In the genomic region with DNA sequence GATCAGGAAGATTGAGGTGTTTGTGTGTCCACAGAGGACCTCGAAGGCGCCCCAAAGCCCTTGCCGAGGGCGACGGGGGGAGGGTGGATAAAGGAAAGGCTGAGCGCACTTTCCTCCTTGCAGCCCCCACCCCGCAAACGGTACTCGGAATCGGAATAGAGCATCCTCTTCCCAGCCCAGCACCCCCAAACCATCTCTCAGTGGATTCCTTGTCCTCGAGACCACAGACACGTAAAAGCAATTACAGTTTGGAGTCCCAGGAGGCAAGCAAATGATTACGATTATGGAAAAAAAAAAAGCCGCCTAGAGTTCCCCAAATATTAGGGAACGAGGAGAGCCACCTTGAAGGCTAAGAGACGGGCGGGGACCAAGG, we compare ENCODE assay signal across 8 mouse cellular contexts. TPM values are rescaled to one million over a fixed set of nuclear protein-coding genes. Genes with fewer than 3 reads are reported as not detected.
DNase-seq lines count a peak whose midpoint lies in the region; ATAC-seq and TF ChIP-seq lines count a peak whose summit lies in the region.

No protein-coding gene starts in this region.

- in situ Hi-C loops in ES-E14 (cut with MboI; ENCODE audit: low sequenced_read_pairs in 2 of 2, unreplicated experiment in 2 of 2): loop anchor here in 1 of 2 experiments (10.0 kb wide), 1 partner anchor 876 kb away; no protein-coding TSS in a partner anchor

- ATAC-seq in heart, embryonic 14.5 days (ENCODE audit: insufficient number of reproducible peaks, insufficient read depth, low FRiP score, low read depth): no peak
- ATAC-seq in hindbrain, embryonic 12.5 days (ENCODE audit: low FRiP score): peak; percentile 17

- WGBS in heart, embryonic 14.5 days: 0% methylated on average over 17 of the region's 17 CpGs
- 0% methylated on average over 17 of the region's 17 CpGs for WGBS in hindbrain, embryonic 12.5 days
- WGBS in midbrain, embryonic 10.5 days: under 1% methylated on average over 17 of the region's 17 CpGs

- intact Hi-C loops in heart, postnatal 36 days (cut with DNase I): loop anchor here (2.0 to 10.0 kb wide), 6 partner anchors 244 to 1026 kb away; a partner anchor contains a TSS

- H3K9me3 ChIP-seq in heart, embryonic 14.5 days (ENCODE audit: control insufficient read depth, low read length): no peaks in the 10 kb centered on the region
- H3K9me3 ChIP-seq in ES-E14 (ENCODE audit: control insufficient read depth, insufficient read depth, low read depth, low read length): no peaks in the 10 kb centered on the region
- 0 out of 2 replicates have a peak, but pooled peaks cover 3% of the 10 kb centered on the region for H3K9me3 ChIP-seq in hindbrain, embryonic 12.5 days (replicated peaks)
- 0 out of 2 replicates have a peak, but pooled peaks cover 5% of the 10 kb centered on the region for H3K9me3 ChIP-seq in midbrain, embryonic 10.5 days (replicated peaks)

- peak overlapping the region; percentile 96 to 97 for H3K27ac ChIP-seq in heart, embryonic 14.5 days (replicated peaks in 1 of 2; ENCODE audit: control insufficient read depth in 1 of 2, insufficient read depth in 1 of 2, low read depth in 2 of 2, low read length in 2 of 2)
- no peak overlapping the region for H3K27ac ChIP-seq in ES-E14 (ENCODE audit: insufficient read depth, low read depth, low read length, poor library complexity, severe bottlenecking)
- H3K27ac ChIP-seq in hindbrain, embryonic 12.5 days: peak overlapping the region; percentile 95
- H3K27ac ChIP-seq in midbrain, embryonic 10.5 days (replicated peaks): peak overlapping the region; percentile 94

- H3K36me3 ChIP-seq in heart, embryonic 14.5 days (ENCODE audit: control insufficient read depth, insufficient read depth, low read length): no peaks in the 10 kb centered on the region
- H3K36me3 ChIP-seq in ES-E14 (ENCODE audit: control insufficient read depth, insufficient read depth, low read length, poor library complexity, severe bottlenecking): no peaks in the 10 kb centered on the region
- no peaks in the 10 kb centered on the region for H3K36me3 ChIP-seq in hindbrain, embryonic 12.5 days
- no peaks in the 10 kb centered on the region for H3K36me3 ChIP-seq in midbrain, embryonic 10.5 days

- no peaks in the 10 kb centered on the region for H3K27me3 ChIP-seq in heart, embryonic 14.5 days (ENCODE audit: control insufficient read depth, insufficient read depth, low read length)
- no peaks in the 10 kb centered on the region for H3K27me3 ChIP-seq in hindbrain, embryonic 12.5 days
- peaks cover 3% of the 10 kb centered on the region; the same call in 1 of the 2 replicates for H3K27me3 ChIP-seq in midbrain, embryonic 10.5 days (ENCODE audit: low read depth, poor library complexity, severe bottlenecking)

- no peak for DNase-seq in heart, postnatal 36 days
- DNase-seq in ES-E14 (ENCODE audit: low read depth, low spot score): no peak
- no peak for DNase-seq in midbrain, embryonic 10.5 days (ENCODE audit: low spot score)
- no peak for DNase-seq in adrenal gland, adult (ENCODE audit: inconsistent age in 2 of 2, low spot score in 1 of 2)
- DNase-seq in layer of hippocampus, adult 9-10 months (ENCODE audit: low spot score): no peak
- no peak for DNase-seq in thymus, postnatal 4 days

- peak overlapping the region; percentile 65 to 75 for H3K4me3 ChIP-seq in heart, embryonic 14.5 days (ENCODE audit: control insufficient read depth in 1 of 2, insufficient read depth in 1 of 2, low read depth in 1 of 2, low read length in 2 of 2)
- H3K4me3 ChIP-seq in ES-E14 (ENCODE audit: insufficient read depth in 1 of 2, low read depth in 1 of 2, low read length in 2 of 2, poor library complexity in 1 of 2, severe bottlenecking in 1 of 2): peak overlapping the region; percentile 67 to 78
- peak overlapping the region; percentile 50 for H3K4me3 ChIP-seq in hindbrain, embryonic 12.5 days
- H3K4me3 ChIP-seq in midbrain, embryonic 10.5 days: peak overlapping the region; percentile 71

- H3K9ac ChIP-seq in heart, embryonic 14.5 days (ENCODE audit: low read length): peak overlapping the region; percentile 78
- peak overlapping the region; percentile 65; the same call in 1 of the 2 replicates for H3K9ac ChIP-seq in ES-E14 (ENCODE audit: insufficient read depth, low read depth, low read length, poor library complexity, severe bottlenecking)
- peak overlapping the region; percentile 71 for H3K9ac ChIP-seq in hindbrain, embryonic 12.5 days

- H3K4me1 ChIP-seq in heart, embryonic 14.5 days (ENCODE audit: control insufficient read depth in 2 of 2, insufficient read depth in 2 of 2, low read length in 2 of 2): peaks cover 2 to 10% of the 10 kb centered on the region in 2 experiments
- no peaks in the 10 kb centered on the region for H3K4me1 ChIP-seq in ES-E14 (ENCODE audit: control insufficient read depth in 2 of 2, insufficient read depth in 2 of 2, low read length in 2 of 2, poor library complexity in 1 of 2)
- peaks cover 12% of the 10 kb centered on the region for H3K4me1 ChIP-seq in hindbrain, embryonic 12.5 days
- peaks cover 36% of the 10 kb centered on the region for H3K4me1 ChIP-seq in midbrain, embryonic 10.5 days

- peak overlapping the region; percentile 89 for H3K4me2 ChIP-seq in heart, embryonic 14.5 days (ENCODE audit: low read length)
- peak overlapping the region; percentile 90 for H3K4me2 ChIP-seq in hindbrain, embryonic 12.5 days (replicated peaks)

TF ChIP-seq in ES-E14, 5 proteins besides CTCF, POLR2A, EP300 and RAD21:
- no peak for TF ChIP-seq MAFK (IDR thresholded peaks at IDR 0.05; ENCODE audit: insufficient read depth, low read depth, low read length)
- no peak for TF ChIP-seq ZNF384 (IDR thresholded peaks at IDR 0.05; ENCODE audit: low read depth, low read length)
- TF ChIP-seq CHD2 (IDR thresholded peaks at IDR 0.05; ENCODE audit: low read depth, low read length): no peak
- TF ChIP-seq ZC3H11A (IDR thresholded peaks at IDR 0.05; ENCODE audit: borderline replicate concordance, low read depth, low read length): no peak
- no peak for TF ChIP-seq HCFC1 (IDR thresholded peaks at IDR 0.05; ENCODE audit: borderline replicate concordance, insufficient read depth, low read length)

RNA-seq across cellular contexts. Expression of a gene that starts 5.5 kb away (rescaled TPM):
- polyA plus RNA-seq in heart, embryonic 14.5 days (2014; fragmentation: Nextera tagmentation; extraction: Ambion mirVana): 69.5 and 79.2 TPM in 2 replicates
- total RNA-seq in heart, postnatal 36 days (2021): 10 to 100 TPM; 21.7 to 29.0 TPM
- total RNA-seq in ES-E14 (2012; rRNA removed): 19.5 and 27.1 TPM in 2 replicates
- polyA plus RNA-seq in hindbrain, embryonic 12.5 days (2016; fragmentation: Nextera tagmentation; extraction: Ambion mirVana): 255 and 291 TPM in 2 replicates
- 65.0 and 94.6 TPM in 2 replicates for polyA plus RNA-seq in midbrain, embryonic 10.5 days (2016; fragmentation: Nextera tagmentation; extraction: Ambion mirVana)
